ENCODE assay signal across 21 mouse cellular contexts in genomic region chr12:102289568-102289967, GRCm38 (mm10). TPM values are rescaled to one million over a fixed set of nuclear protein-coding genes. Genes with fewer than 3 reads are reported as not detected.
DNase-seq lines count a peak whose midpoint lies in the region; ATAC-seq and TF ChIP-seq lines count a peak whose summit lies in the region.
"Had no signal": no experiment of that assay in that cellular context is flagged by ENCODE, and none has a peak within 500 bp of the region (broad histone marks: within the 10 kb centered on the region; RNA-seq: fewer than 3 reads in every experiment).

No protein-coding gene starts in this region.

- H3ac ChIP-seq in myocyte (ENCODE audit: control insufficient read depth, insufficient read length) = no peak overlapping the region

- H3K9me3 ChIP-seq in hindbrain, postnatal 0 days (ENCODE audit: low read length) = no peaks in the 10 kb centered on the region
- no peaks in the 10 kb centered on the region for H3K9me3 ChIP-seq in hindbrain, embryonic 10.5 days
- no peaks in the 10 kb centered on the region for H3K9me3 ChIP-seq in megakaryocyte, embryonic 14.5 days
- H3K9me3 ChIP-seq in heart, embryonic 10.5 days = no peaks in the 10 kb centered on the region
- H3K9me3 ChIP-seq: G1E had no signal

- H3K36me3 ChIP-seq in hindbrain, postnatal 0 days (ENCODE audit: insufficient read depth, low read length) = no peaks in the 10 kb centered on the region
- H3K36me3 ChIP-seq in hindbrain, embryonic 10.5 days = no peaks in the 10 kb centered on the region
- H3K36me3 ChIP-seq in megakaryocyte, embryonic 14.5 days (replicated peaks; ENCODE audit: low read length) = peaks cover 96% of the 10 kb centered on the region
- H3K36me3 ChIP-seq in myocyte (ENCODE audit: control insufficient read depth, insufficient read depth) = no peaks in the 10 kb centered on the region
- no peaks in the 10 kb centered on the region for H3K36me3 ChIP-seq in heart, embryonic 10.5 days
- H3K36me3 ChIP-seq: G1E had no signal

- no peaks in the 10 kb centered on the region for H3K27me3 ChIP-seq in hindbrain, postnatal 0 days (ENCODE audit: insufficient read depth, low read length)
- H3K27me3 ChIP-seq in hindbrain, embryonic 10.5 days (ENCODE audit: insufficient read depth, poor library complexity, severe bottlenecking) = peaks cover 17% of the 10 kb centered on the region; the same call in 1 of the 2 replicates
- no peaks in the 10 kb centered on the region for H3K27me3 ChIP-seq in megakaryocyte, embryonic 14.5 days (replicated peaks)
- H3K27me3 ChIP-seq in myocyte (ENCODE audit: control insufficient read depth, insufficient read depth, insufficient read length) = no peaks in the 10 kb centered on the region
- no peaks in the 10 kb centered on the region for H3K27me3 ChIP-seq in heart, embryonic 10.5 days (ENCODE audit: insufficient read depth, poor library complexity, severe bottlenecking)
- H3K27me3 ChIP-seq: CH12.LX, Patski had no signal

- peaks cover 73% of the 10 kb centered on the region for H3K79me2 ChIP-seq in myocyte (ENCODE audit: control insufficient read depth, insufficient read depth)

- no peak overlapping the region for H3K9ac ChIP-seq in hindbrain, postnatal 0 days (replicated peaks; ENCODE audit: low read length)

- H3K4me1 ChIP-seq in hindbrain, postnatal 0 days (ENCODE audit: insufficient read depth, low read length) = peaks cover 19% of the 10 kb centered on the region; the same call in 1 of the 2 replicates
- peaks cover 43% of the 10 kb centered on the region for H3K4me1 ChIP-seq in hindbrain, embryonic 10.5 days (replicated peaks)
- H3K4me1 ChIP-seq in megakaryocyte, embryonic 14.5 days = peaks cover 100% of the 10 kb centered on the region
- peaks cover 70% of the 10 kb centered on the region for H3K4me1 ChIP-seq in heart, embryonic 10.5 days

- no peak for TF ChIP-seq POLR2A in myocyte (IDR thresholded peaks at IDR 0.05; ENCODE audit: insufficient read length, low read depth)

- no peak overlapping the region for H3K27ac ChIP-seq in hindbrain, postnatal 0 days
- H3K27ac ChIP-seq in hindbrain, embryonic 10.5 days = no peak overlapping the region
- no peak overlapping the region for H3K27ac ChIP-seq in heart, embryonic 10.5 days

- no peak for DNase-seq in hindbrain, postnatal 0 days (ENCODE audit: low spot score)
- DNase-seq in hindbrain, embryonic 10.5 days (ENCODE audit: low spot score) = no peak
- DNase-seq in retina, postnatal 1 day = peak; percentile 45
- DNase-seq in retina, embryonic 14.5 days (ENCODE audit: low spot score) = no peak
- no peak for DNase-seq in heart, embryonic 10.5 days (ENCODE audit: low spot score)
- DNase-seq: adrenal gland, adult 2 months; adrenal gland, adult 8-10 months; adrenal gland, postnatal 10 days; adrenal gland, postnatal 14 days; adrenal gland, postnatal 25 days; adrenal gland, postnatal 36 days; cerebellum, adult 11 months; cerebellum, adult 11-12 months had no signal

- H3K4me2 ChIP-seq in hindbrain, postnatal 0 days (ENCODE audit: low read depth, low read length) = no peak overlapping the region
- no peak overlapping the region for H3K4me2 ChIP-seq in myocyte (ENCODE audit: low read depth)

- WGBS in hindbrain, postnatal 0 days = 74% methylated on average over 1 of the region's 1 CpGs
- 89% methylated on average over 1 of the region's 1 CpGs for WGBS in hindbrain, embryonic 10.5 days
- 88% methylated on average over 1 of the region's 1 CpGs for WGBS in heart, embryonic 10.5 days

- no peak for TF ChIP-seq CTCF in hindbrain, postnatal 0 days (IDR thresholded peaks at IDR 0.05; ENCODE audit: low read depth)

- ATAC-seq in hindbrain, postnatal 0 days = peak; percentile 13; the same call in 1 of the 2 replicates
- ATAC-seq in megakaryocyte, adult 5-6 weeks (ENCODE audit: poor library complexity, severe bottlenecking) = no peak
- ATAC-seq: activated CD4-positive, CD25-positive, alpha-beta regulatory T cell, adult 4 months; CD4-positive, CD25-positive, alpha-beta regulatory T cell, adult 4 months; Patski had no signal

- no peak overlapping the region for H3K4me3 ChIP-seq in hindbrain, postnatal 0 days (ENCODE audit: low read length)
- no peak overlapping the region for H3K4me3 ChIP-seq in hindbrain, embryonic 10.5 days
- H3K4me3 ChIP-seq in megakaryocyte, embryonic 14.5 days (replicated peaks) = peak overlapping the region; percentile 78
- H3K4me3 ChIP-seq in myocyte = no peak overlapping the region
- no peak overlapping the region for H3K4me3 ChIP-seq in heart, embryonic 10.5 days

TF ChIP-seq in myocyte, 11 proteins besides CTCF, POLR2A, EP300 and RAD21:
- TF ChIP-seq REST (IDR thresholded peaks at IDR 0.05; ENCODE audit: insufficient read depth, insufficient read length) = no peak
- TF ChIP-seq USF1 (IDR thresholded peaks at IDR 0.05; ENCODE audit: low read depth) = no peak
- TF ChIP-seq MYOG (IDR thresholded peaks at IDR 0.05; ENCODE audit: control insufficient read depth in 1 of 3, insufficient read depth in 1 of 3, insufficient read length in 2 of 3, low read depth in 2 of 3) = peak; percentile 37 to 84 (median 63)
- no peak for TF ChIP-seq POLR2AphosphoS2 (IDR thresholded peaks at IDR 0.05; ENCODE audit: insufficient read length, low read depth)
- no peak for TF ChIP-seq E2F4 (IDR thresholded peaks at IDR 0.05; ENCODE audit: insufficient read depth)
- TF ChIP-seq MYOD1 (IDR thresholded peaks at IDR 0.05; ENCODE audit: control insufficient read depth in 1 of 3, insufficient read length in 2 of 3, low read depth in 2 of 3) = peak in 2 of 3 experiments; percentile 89 to 100
- TF ChIP-seq SRF (IDR thresholded peaks at IDR 0.05; ENCODE audit: control insufficient read depth, insufficient read length, low read depth) = no peak
- no peak for TF ChIP-seq CEBPB (IDR thresholded peaks at IDR 0.05; ENCODE audit: insufficient read depth, poor library complexity, severe bottlenecking)
- peak; percentile 92 for TF ChIP-seq TCF3 (IDR thresholded peaks at IDR 0.05; ENCODE audit: insufficient read length, low read depth)
- TF ChIP-seq MAX (IDR thresholded peaks at IDR 0.05; ENCODE audit: low read depth) = no peak
- TF ChIP-seq TCF12 (IDR thresholded peaks at IDR 0.05; ENCODE audit: insufficient read depth, poor library complexity, severe bottlenecking) = peak; percentile 77

RNA-seq across cellular contexts. Expression of gene Rin3, which starts 6.7 kb away (rescaled TPM):
- total RNA-seq in hindbrain, postnatal 0 days (2014; rRNA removed) = 2.0 and 3.2 TPM in 2 replicates
- polyA plus RNA-seq in hindbrain, postnatal 0 days (2015; fragmentation: Nextera tagmentation; extraction: Ambion mirVana) = 1.7 and 1.8 TPM in 2 replicates
- polyA plus RNA-seq in hindbrain, embryonic 10.5 days (2016; fragmentation: Nextera tagmentation; extraction: Ambion mirVana) = 5.1 TPM in 2 replicates
- polyA plus RNA-seq in megakaryocyte, embryonic 14.5 days (2012; ENCODE audit: insufficient read depth, low replicate concordance) = 117 and 151 TPM in 2 replicates
- total RNA-seq in megakaryocyte, adult 5-6 weeks (2015) = 188 and 204 TPM in 2 replicates
- 121 and 157 TPM in 2 replicates for total RNA-seq in megakaryocyte, adult 5-6 weeks (2017)
- polyA plus RNA-seq in myocyte (2012; fragmentation: generic; extraction: Trizol) = 23.4 TPM
- polyA plus RNA-seq in heart, embryonic 10.5 days (2016; fragmentation: Nextera tagmentation; extraction: Ambion mirVana) = 8.9 and 9.0 TPM in 2 replicates
